Comparison of ENCODE assay signal across 25 mouse cellular contexts in genomic region chr13:119644769-119645168, GRCm38 (mm10). TPM values are rescaled to one million over a fixed set of nuclear protein-coding genes. Genes with fewer than 3 reads are reported as not detected.
DNase-seq lines count a peak whose midpoint lies in the region.
"Had no signal": no experiment of that assay in that cellular context is flagged by ENCODE, and none has a peak within 500 bp of the region (broad histone marks: within the 10 kb centered on the region; RNA-seq: fewer than 3 reads in every experiment).

No protein-coding gene starts in this region.

- H3K4me3 ChIP-seq in brown adipose tissue, adult 24 weeks (ENCODE audit: insufficient read depth, low read depth, low read length), result no peak overlapping the region

- H3K4me1 ChIP-seq in brown adipose tissue, adult 24 weeks (ENCODE audit: control insufficient read depth, insufficient read depth, insufficient read length, low read length), result no peaks in the 10 kb centered on the region

- peak; percentile 47 for DNase-seq in adrenal gland, adult 2 months
- no peak for DNase-seq in adrenal gland, postnatal 4 days (ENCODE audit: low spot score in 2 of 2)
- DNase-seq in adrenal gland, postnatal 14 days, result peak; percentile 45
- no peak for DNase-seq in adrenal gland, adult 18-20 months (ENCODE audit: low spot score in 2 of 2)
- peak; percentile 23 to 27 for DNase-seq in adrenal gland, postnatal 36 days
- DNase-seq in adrenal gland, postnatal 10 days, result no peak
- no peak for DNase-seq in neural tube, embryonic 10.5 days (ENCODE audit: extremely low spot score, low spot score)
- DNase-seq: adrenal gland, adult 8-10 months; adrenal gland, postnatal 25 days; B cell, adult 2 months; cerebellum, adult 11 months; cerebellum, adult 11-12 months; cerebellum, adult 18-20 months; cerebellum, adult 2 months; cerebellum, adult 8-10 months; cerebellum, adult 9-10 months; cerebellum, adult 9-11 months; cerebellum, postnatal 10 days; cerebellum, postnatal 14 days had no signal

- peak overlapping the region; percentile 1; the same call in 1 of the 2 replicates for H3K27ac ChIP-seq in brown adipose tissue, adult 24 weeks (replicated peaks; ENCODE audit: low read depth, low read length)

RNA-seq across cellular contexts. Expression of gene Ccl28, which starts 21.1 kb away (rescaled TPM):
- 1 to 10 TPM in 1 of 2 experiments, under 1 TPM in 1; 0.62 to 1.0 TPM for total RNA-seq in adrenal gland, adult 2 months (2021)
- polyA plus RNA-seq in adrenal gland, adult 2 months (2012; rRNA removed), result not detected in 2 replicates
- total RNA-seq in adrenal gland, postnatal 4 days (2021), result 1 to 10 TPM in 1 of 2 experiments, under 1 TPM in 1; 0.67 to 1.1 TPM
- total RNA-seq in adrenal gland, postnatal 14 days (2021), result 0.34 and 0.78 TPM in 2 replicates
- under 1 TPM; 0.19 to 0.33 TPM for total RNA-seq in adrenal gland, adult 18-20 months (2021)
- under 1 TPM; 0.17 to 0.56 TPM for total RNA-seq in adrenal gland, postnatal 36 days (2021)
- total RNA-seq in adrenal gland, postnatal 10 days (2021), result under 1 TPM; 0.27 to 0.61 TPM
- polyA plus RNA-seq in brown adipose tissue, adult 24 weeks (2012; ENCODE audit: insufficient read depth, insufficient read length, missing spikeins), result 0.63 TPM in 1 of 2 replicates, not detected in the other
- total RNA-seq: ES-E14, MEL had no signal
- polyA plus RNA-seq: C2C12; CD4-positive, CD25-positive, alpha-beta regulatory T cell, adult 4 months; G1E had no signal

RNA-seq across cellular contexts. Expression of gene Hmgcs1, which starts 45.4 kb away (rescaled TPM):
- 100 to 1,000 TPM; 155 to 624 TPM for total RNA-seq in adrenal gland, adult 2 months (2021)
- 24.6 and 46.2 TPM in 2 replicates for polyA plus RNA-seq in adrenal gland, adult 2 months (2012; rRNA removed)
- total RNA-seq in adrenal gland, postnatal 4 days (2021), result 100 to 1,000 TPM; 211 to 213 TPM
- 221 and 312 TPM in 2 replicates for total RNA-seq in adrenal gland, postnatal 14 days (2021)
- 100 to 1,000 TPM; 226 to 399 TPM for total RNA-seq in adrenal gland, adult 18-20 months (2021)
- total RNA-seq in adrenal gland, postnatal 36 days (2021), result 100 to 1,000 TPM; 300 to 363 TPM
- 100 to 1,000 TPM; 219 to 270 TPM for total RNA-seq in adrenal gland, postnatal 10 days (2021)
- 191 and 228 TPM in 2 replicates for polyA plus RNA-seq in brown adipose tissue, adult 24 weeks (2012; ENCODE audit: insufficient read depth, insufficient read length, missing spikeins)

Comparison
In these comparisons a context has a peak if more than half of its experiments do, and no peak if none do; other contexts are left out.
1. DNase-seq: peak in adrenal gland, adult 2 months (single experiment), adrenal gland, postnatal 14 days (single experiment) and adrenal gland, postnatal 36 days (2 of 2); none in adrenal gland, postnatal 4 days (0 of 2), adrenal gland, adult 18-20 months (0 of 2), adrenal gland, postnatal 10 days (single experiment) and neural tube, embryonic 10.5 days (single experiment).